Mouse (Mus musculus): ENCODE data around the gene Lrrc25. TPM values are rescaled to one million over a fixed set of nuclear protein-coding genes. Genes with fewer than 3 reads are reported as not detected.

Lrrc25 gene
- polyA plus RNA-seq, 1 experiment from 2014 or later: 0.74 TPM

DNA sequence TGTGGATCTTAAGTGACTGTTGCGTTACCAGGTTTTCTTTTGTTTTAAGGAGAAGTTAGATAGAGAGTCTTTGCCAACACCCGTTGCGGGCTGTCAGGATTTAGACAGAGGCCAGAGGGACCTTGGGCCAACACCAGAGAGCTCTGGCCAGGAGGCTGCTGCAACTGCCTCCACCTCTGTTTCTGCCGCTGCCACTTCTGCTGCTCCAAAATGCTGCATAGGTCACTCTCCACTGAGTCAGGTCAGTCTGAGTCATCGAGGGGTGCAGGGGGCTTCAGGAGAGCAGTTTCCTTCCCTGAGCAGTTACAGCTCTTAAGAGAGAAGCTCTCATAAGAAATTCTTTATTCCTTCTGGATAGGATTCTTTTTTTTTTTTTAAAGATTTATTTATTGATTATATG, 11.1 kb downstream of the Lrrc25 start:
- Histone ChIP-seq H3K27ac (replicated peaks) (no peak overlapping the region), H3K36me3 (no peaks in the 10 kb centered on the region), H3K9me3 (no peaks in the 10 kb centered on the region), H3K9ac (replicated peaks) (no peak overlapping the region), H3K27me3 (0 out of 2 replicates have a peak, but pooled peaks cover 6% of the 10 kb centered on the region), H3K4me2 (replicated peaks) (no peak overlapping the region), H3K4me3 (no peak overlapping the region), H3K4me1 (peaks cover 21% of the 10 kb centered on the region)
- 93% methylated on average over 5 of the region's 5 CpGs for WGBS
- ATAC-seq (replicated peaks): no peak

- no peaks in the 10 kb centered on the region for H3K9me3 ChIP-seq
- ATAC-seq (replicated peaks): no peak
- 0 out of 2 replicates have a peak, but pooled peaks cover 6% of the 10 kb centered on the region for H3K27me3 ChIP-seq
- peak overlapping the region; percentile 46 for H3K4me3 ChIP-seq
- H3K4me2 ChIP-seq (replicated peaks): peak overlapping the region; percentile 56
- H3K27ac ChIP-seq (replicated peaks): peak overlapping the region; percentile 47
- WGBS: 63% methylated on average over 7 of the region's 7 CpGs
- no peaks in the 10 kb centered on the region for H3K36me3 ChIP-seq
- peaks cover 23% of the 10 kb centered on the region for H3K4me1 ChIP-seq
- peak overlapping the region; percentile 45 for H3K9ac ChIP-seq (replicated peaks)
These were observed 13.1 kb downstream of the Lrrc25 start for GRCm38 (mm10) chr8:70628986-70629490.

- peak overlapping the region; percentile 56 for H3K4me2 ChIP-seq (replicated peaks)
- whole genome bisulfite sequencing: under 1% methylated on average over 60 of the region's 60 CpGs
- peak; percentile 94 for ATAC-seq (replicated peaks)
- peak overlapping the region; percentile 45 for H3K9ac ChIP-seq (replicated peaks)
- H3K27ac ChIP-seq (replicated peaks): peak overlapping the region; percentile 52
- H3K4me1 ChIP-seq: peaks cover 25% of the 10 kb centered on the region
- peak overlapping the region; percentile 46 for H3K4me3 ChIP-seq
- H3K36me3 ChIP-seq: no peaks in the 10 kb centered on the region
- H3K27me3 ChIP-seq: 0 out of 2 replicates have a peak, but pooled peaks cover 6% of the 10 kb centered on the region
- no peaks in the 10 kb centered on the region for H3K9me3 ChIP-seq
These were observed 13.9 kb downstream of the Lrrc25 start for GRCm38 (mm10) chr8:70629574-70630531.

DNA sequence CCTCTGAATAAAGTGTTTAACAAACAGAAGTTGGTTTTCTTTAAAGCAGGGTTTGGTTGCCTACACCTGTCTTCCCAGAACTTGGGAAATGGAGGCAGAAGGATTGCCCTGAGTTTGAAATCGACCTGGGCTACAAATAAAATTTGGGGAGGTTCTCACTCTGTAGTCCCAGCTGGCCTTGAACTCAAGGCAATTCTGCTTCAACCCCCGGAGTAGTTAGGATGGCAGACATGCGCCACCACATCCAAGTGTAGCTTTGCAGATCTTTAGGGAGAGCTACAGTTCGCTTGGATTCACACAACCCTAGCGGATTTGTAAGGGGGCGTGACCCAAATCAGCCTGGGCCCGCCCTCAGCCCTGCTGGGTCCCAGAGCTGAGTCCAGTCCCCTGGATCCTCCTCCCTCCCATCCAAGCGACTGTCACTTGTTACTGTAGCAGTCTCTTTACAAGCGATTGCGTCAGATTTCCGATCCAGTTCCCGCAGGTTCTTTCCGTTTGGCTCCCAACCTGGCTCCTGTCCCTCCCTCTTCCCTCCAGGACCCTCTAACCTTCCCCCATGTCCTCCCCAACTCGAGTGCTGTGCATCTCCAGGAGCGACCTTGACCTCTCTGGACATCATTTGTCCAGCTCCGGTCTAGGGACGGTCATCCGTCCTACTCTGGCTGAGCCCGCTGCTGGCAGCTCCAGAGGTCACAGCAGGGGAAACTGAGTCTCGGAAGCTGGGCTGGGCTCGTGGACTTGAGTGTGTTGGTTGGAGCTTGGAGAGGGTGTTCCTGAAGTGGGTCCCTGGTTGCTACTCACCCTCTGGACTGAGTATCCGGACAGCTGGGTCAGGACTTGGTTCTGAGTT, 14.8 kb downstream of the Lrrc25 start:
- Histone ChIP-seq H3K4me3 (no peak overlapping the region), H3K4me2 (replicated peaks) (peak overlapping the region; percentile 56; the same call in 1 of the 2 replicates)
- WGBS: 13% methylated on average over 22 of the region's 22 CpGs

DNA sequence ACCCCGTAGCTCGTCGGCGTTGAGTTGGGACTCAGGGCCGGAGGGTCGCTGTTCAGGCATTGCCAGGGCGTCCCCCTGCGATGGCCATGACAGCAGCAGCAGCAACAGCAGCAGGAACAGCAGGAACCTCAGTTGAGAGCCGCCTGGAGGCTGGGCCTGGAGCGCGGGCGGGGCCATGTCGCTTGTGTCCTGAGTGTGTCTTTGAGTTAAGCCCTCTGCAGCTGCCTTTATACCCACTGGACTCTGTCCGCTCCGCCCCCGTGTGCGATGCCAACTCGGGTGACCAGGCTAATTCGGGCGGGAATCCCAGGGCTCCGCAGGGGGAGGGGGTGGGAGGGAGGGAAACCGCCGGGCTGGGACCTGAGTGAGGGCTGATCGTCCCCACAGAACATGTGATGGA, 15.5 kb downstream of the Lrrc25 start:
- no peak overlapping the region for H3K9ac ChIP-seq (replicated peaks)
- H3K27ac ChIP-seq (replicated peaks): no peak overlapping the region
- H3K4me1 ChIP-seq: peaks cover 25% of the 10 kb centered on the region
- no peak overlapping the region for H3K4me2 ChIP-seq (replicated peaks)
- no peak for ATAC-seq (replicated peaks)
- WGBS: 21% methylated on average over 24 of the region's 24 CpGs
- 0 out of 2 replicates have a peak, but pooled peaks cover 6% of the 10 kb centered on the region for H3K27me3 ChIP-seq
- H3K9me3 ChIP-seq: no peaks in the 10 kb centered on the region
- H3K36me3 ChIP-seq: no peaks in the 10 kb centered on the region
- no peak overlapping the region for H3K4me3 ChIP-seq

More for the DNA sequence above, 14.8 kb downstream of the Lrrc25 start:
- Histone ChIP-seq H3K4me1 (peaks cover 25% of the 10 kb centered on the region), H3K9me3 (no peaks in the 10 kb centered on the region), H3K27ac (replicated peaks) (no peak overlapping the region), H3K36me3 (no peaks in the 10 kb centered on the region), H3K9ac (replicated peaks) (no peak overlapping the region), H3K27me3 (0 out of 2 replicates have a peak, but pooled peaks cover 6% of the 10 kb centered on the region)
- ATAC-seq (replicated peaks): peak; percentile 11; the same call in 1 of the 2 replicates

GRCm38 (mm10) chr8:70632346-70632892, 16.5 kb downstream of the Lrrc25 start, which contains the start of gene Gdf15:
Gene Gdf15, minus strand, starts transcription at chr8:70632456.
- no peak within 1 kb of the TSS for H3K9ac ChIP-seq (replicated peaks)

DNA sequence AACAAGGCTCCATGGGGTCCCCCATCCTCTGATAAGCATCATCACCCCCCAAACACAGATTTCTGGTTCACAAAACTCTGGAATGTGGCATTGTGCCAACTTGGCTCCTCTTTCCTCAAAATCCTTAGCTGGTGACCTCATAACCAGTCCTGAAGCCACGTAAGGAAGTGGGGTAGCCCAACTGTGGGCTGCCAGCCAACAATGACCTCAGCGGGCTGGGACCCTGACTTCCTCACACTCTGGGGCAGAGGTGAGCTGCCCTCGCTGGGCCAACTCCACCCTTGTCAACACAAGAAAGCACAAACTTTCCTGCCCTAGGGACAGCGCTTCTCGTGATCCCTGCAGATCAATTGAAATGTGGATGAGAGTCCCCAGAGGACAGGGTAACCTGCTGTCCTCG, 18.1 kb downstream of the Lrrc25 start:
- no peak overlapping the region for H3K9ac ChIP-seq (replicated peaks)
- WGBS: 55% methylated on average over 6 of the region's 6 CpGs
- no peaks in the 10 kb centered on the region for H3K36me3 ChIP-seq
- no peak for ATAC-seq (replicated peaks)
- H3K27me3 ChIP-seq: 0 out of 2 replicates have a peak, but pooled peaks cover 6% of the 10 kb centered on the region
- H3K9me3 ChIP-seq: no peaks in the 10 kb centered on the region
- H3K4me1 ChIP-seq: peaks cover 25% of the 10 kb centered on the region
- H3K4me3 ChIP-seq: no peak overlapping the region
- no peak overlapping the region for H3K4me2 ChIP-seq (replicated peaks)
- H3K27ac ChIP-seq (replicated peaks): no peak overlapping the region

More at GRCm38 (mm10) chr8:70632346-70632892, 16.5 kb downstream of the Lrrc25 start, which contains the start of gene Gdf15:
- Histone ChIP-seq H3K27me3 (0 out of 2 replicates have a peak, but pooled peaks cover 6% of the 10 kb centered on the region), H3K4me2 (replicated peaks) (no peak within 1 kb of the TSS), H3K4me3 (no peak within 1 kb of the TSS), H3K9me3 (no peaks in the 10 kb centered on the region), H3K4me1 (peaks cover 25% of the 10 kb centered on the region), H3K27ac (replicated peaks) (no peak within 1 kb of the TSS), H3K36me3 (no peaks in the 10 kb centered on the region)
- WGBS: 83% methylated on average over 6 of the region's 6 CpGs
- ATAC-seq (replicated peaks): no peak

DNA sequence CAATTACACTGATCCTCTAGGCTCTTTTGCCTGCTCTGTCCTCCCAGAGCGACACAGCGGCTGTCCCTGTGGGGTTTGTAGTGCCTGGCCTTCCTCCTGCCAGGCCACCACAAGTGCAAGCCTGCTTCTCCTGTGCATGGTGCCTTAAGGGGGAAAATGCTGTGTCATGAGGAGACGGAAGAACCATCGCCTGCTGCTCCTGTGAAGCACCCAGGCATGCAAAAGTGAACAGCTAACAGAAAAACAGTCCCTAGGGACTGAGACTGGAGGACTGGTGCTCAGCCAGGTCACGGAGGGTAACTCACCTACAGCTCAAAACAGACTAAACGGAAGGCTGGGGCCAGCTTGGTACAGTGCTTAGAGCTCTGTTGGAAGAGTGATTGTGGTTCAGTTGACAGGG, 19.6 kb downstream of the Lrrc25 start:
- WGBS: 76% methylated on average over 6 of the region's 6 CpGs
- Histone ChIP-seq H3K4me3 (no peak overlapping the region), H3K9me3 (no peaks in the 10 kb centered on the region), H3K4me2 (replicated peaks) (no peak overlapping the region), H3K36me3 (no peaks in the 10 kb centered on the region), H3K9ac (replicated peaks) (no peak overlapping the region), H3K4me1 (peaks cover 13% of the 10 kb centered on the region), H3K27ac (replicated peaks) (no peak overlapping the region), H3K27me3 (0 out of 2 replicates have a peak, but pooled peaks cover 6% of the 10 kb centered on the region)
- ATAC-seq (replicated peaks): no peak

DNA sequence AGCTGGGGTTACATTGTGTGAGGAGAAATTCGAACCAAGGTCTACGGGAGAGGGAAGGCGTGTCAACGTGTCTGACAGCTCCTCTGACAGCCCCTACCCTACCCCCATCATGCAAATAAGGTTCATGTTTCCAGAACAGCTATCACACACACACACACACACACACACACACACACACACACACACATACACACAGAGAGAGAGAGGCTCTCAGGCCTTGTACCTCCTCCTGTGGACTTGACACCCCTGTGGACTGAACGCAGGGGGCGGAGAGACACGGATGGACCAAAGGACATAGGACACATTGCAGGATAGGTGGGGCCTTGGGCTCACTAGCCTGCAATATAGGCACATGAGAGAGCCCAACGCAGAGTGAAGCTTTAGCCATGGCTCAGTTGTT, 20.9 kb downstream of the Lrrc25 start:
- H3K4me3 ChIP-seq: no peak overlapping the region
- H3K9me3 ChIP-seq: no peaks in the 10 kb centered on the region
- H3K4me1 ChIP-seq: peaks cover 4% of the 10 kb centered on the region
- H3K36me3 ChIP-seq: no peaks in the 10 kb centered on the region
- H3K27ac ChIP-seq (replicated peaks): no peak overlapping the region
- no peak for ATAC-seq (replicated peaks)
- no peaks in the 10 kb centered on the region for H3K27me3 ChIP-seq
- no peak overlapping the region for H3K9ac ChIP-seq (replicated peaks)
- no peak overlapping the region for H3K4me2 ChIP-seq (replicated peaks)
- 64% methylated on average over 8 of the region's 8 CpGs for WGBS

DNA sequence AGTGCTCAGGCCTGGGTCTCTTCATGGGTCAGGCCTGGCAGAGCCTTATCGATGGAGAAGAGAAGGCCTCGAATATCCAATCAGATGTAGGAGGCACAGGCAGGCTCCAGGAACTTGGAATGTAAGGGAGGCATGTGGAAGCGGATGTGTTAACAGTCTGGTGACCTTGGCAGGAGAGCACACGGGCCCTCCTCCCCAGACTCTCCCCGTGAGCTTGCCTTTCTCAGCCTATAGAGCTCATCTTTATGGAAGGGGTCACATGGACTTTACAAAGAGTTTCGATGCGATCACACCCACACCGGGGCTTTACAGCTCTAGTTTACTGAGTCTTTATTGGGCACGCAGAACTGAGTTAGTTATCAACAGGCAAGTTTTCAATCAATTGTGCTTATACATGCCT, 22.8 kb downstream of the Lrrc25 start:
- no peak overlapping the region for H3K4me3 ChIP-seq

DNA sequence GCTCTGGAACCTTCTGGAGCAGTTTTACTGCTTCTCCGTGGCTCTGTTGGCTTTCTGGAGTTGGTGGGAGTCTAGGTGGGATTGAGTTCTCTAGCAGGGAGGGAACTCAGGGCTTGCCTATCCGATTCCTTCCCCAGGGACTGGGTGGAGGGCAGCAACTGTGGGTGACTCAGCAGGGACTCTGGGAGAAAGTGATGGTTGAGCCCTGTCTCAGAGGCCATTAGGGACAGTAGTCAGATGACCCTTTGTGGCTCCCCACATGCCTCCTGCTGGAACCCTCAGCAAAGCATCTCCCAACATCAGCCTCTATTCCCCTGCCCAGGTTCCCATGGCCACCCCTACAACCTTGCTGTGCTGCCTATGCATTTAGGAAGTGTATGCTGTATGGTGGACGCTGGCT, 27.1 kb downstream of the Lrrc25 start:
- H3K4me1 ChIP-seq: 0 out of 2 replicates have a peak, but pooled peaks cover 2% of the 10 kb centered on the region
- H3K27me3 ChIP-seq: no peaks in the 10 kb centered on the region
- no peak for ATAC-seq (replicated peaks)
- H3K9ac ChIP-seq (replicated peaks): no peak overlapping the region
- no peaks in the 10 kb centered on the region for H3K36me3 ChIP-seq
- H3K4me2 ChIP-seq (replicated peaks): no peak overlapping the region
- 68% methylated on average over 3 of the region's 3 CpGs for WGBS
- no peaks in the 10 kb centered on the region for H3K9me3 ChIP-seq
- no peak overlapping the region for H3K4me3 ChIP-seq
- no peak overlapping the region for H3K27ac ChIP-seq (replicated peaks)

More for the DNA sequence above, 22.8 kb downstream of the Lrrc25 start:
- H3K4me1 ChIP-seq: peaks cover 4% of the 10 kb centered on the region
- H3K9ac ChIP-seq (replicated peaks): no peak overlapping the region
- H3K9me3 ChIP-seq: no peaks in the 10 kb centered on the region
- no peak for ATAC-seq (replicated peaks)
- no peak overlapping the region for H3K4me2 ChIP-seq (replicated peaks)
- no peak overlapping the region for H3K27ac ChIP-seq (replicated peaks)
- H3K27me3 ChIP-seq: no peaks in the 10 kb centered on the region
- 72% methylated on average over 9 of the region's 9 CpGs for WGBS
- H3K36me3 ChIP-seq: no peaks in the 10 kb centered on the region

Data from forebrain, embryonic 15.5 days (tissue).